Mouse (Mus musculus): ENCODE measurements around the gene Cd1d1. TPM values are rescaled to one million over a fixed set of nuclear protein-coding genes. Genes with fewer than 3 reads are reported as not detected.

Gene Cd1d1
- 1 to 10 TPM; 2.3 to 3.7 TPM for total RNA-seq (2021)
- polyA plus RNA-seq (2012; rRNA removed) = 6.8 and 12.5 TPM in 2 replicates
- long read RNA-seq, partial matches to known transcripts = 0 of 2 reads
- long read RNA-seq, other reads (novel, unspliced or antisense) = 0 of 2 reads

DNA sequence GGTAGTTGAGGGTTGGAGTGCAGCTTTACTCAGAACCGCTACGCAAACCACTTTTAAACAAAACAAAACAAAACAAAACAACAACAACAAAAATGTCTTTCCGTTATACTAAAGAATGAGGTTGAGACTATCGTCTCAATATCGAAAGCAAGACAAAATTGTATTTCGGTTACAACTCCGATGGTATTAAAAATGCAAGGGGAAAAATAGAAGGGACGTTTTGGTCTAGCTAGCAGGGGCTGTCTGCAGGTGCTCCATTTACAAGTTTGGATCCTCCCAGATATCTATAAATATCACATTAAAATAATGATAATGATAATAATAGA lies at the start of gene Cd1d1:
TSS of gene Cd1d1 (minus strand) at position 27 of the 326 bp plus-strand sequence.
- intact Hi-C loops (cut with DNase I) = no loop called here
- Histone ChIP-seq H3K27me3 (ENCODE audit: control insufficient read depth, insufficient read depth, low read length) (no peaks in the 10 kb centered on the region), H3K79me2 (replicated peaks; ENCODE audit: control insufficient read depth, insufficient read depth, low read length) (no peaks in the 10 kb centered on the region), H3K9ac (ENCODE audit: low read depth, low read length) (peak within 1 kb of the TSS; percentile 55), H3K27ac (peak within 1 kb of the TSS; percentile 52), H3K4me3 (peak within 1 kb of the TSS; percentile 57), H3K4me1 (ENCODE audit: control insufficient read depth, insufficient read depth, low read length) (no peaks in the 10 kb centered on the region), H3K36me3 (ENCODE audit: control insufficient read depth, insufficient read depth, low read length) (no peaks in the 10 kb centered on the region)
- no peak for DNase-seq
- TF ChIP-seq POLR2A (IDR thresholded peaks at IDR 0.05; ENCODE audit: insufficient read depth, low read depth, low read length) (no peak), EP300 (IDR thresholded peaks at IDR 0.05; ENCODE audit: insufficient read depth, low read depth, low read length) (no peak), CTCF (IDR thresholded peaks at IDR 0.05) (no peak)
- 2% methylated on average over 8 of the region's 8 CpGs for WGBS

DNA sequence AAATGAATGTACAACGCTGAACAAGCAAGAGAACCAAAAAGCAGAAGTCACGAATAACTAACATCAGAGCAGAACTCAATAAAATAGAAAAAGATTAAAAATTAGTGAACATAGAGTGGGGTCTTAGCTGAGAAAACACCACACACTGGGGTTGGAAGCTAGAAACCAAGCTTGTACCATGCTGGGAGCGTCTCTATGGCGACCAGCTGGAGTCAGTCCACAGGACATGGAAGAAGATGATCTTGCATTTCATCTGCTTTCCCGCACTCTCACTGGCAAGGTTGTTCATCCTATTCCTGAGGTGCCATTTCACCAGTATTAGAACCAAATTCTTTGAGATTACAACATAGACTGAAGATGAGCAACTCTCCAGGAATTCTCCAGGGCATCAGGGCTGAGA lies 48.6 kb upstream of the Cd1d1 start:
- 94% methylated on average over 5 of the region's 5 CpGs for WGBS

DNA sequence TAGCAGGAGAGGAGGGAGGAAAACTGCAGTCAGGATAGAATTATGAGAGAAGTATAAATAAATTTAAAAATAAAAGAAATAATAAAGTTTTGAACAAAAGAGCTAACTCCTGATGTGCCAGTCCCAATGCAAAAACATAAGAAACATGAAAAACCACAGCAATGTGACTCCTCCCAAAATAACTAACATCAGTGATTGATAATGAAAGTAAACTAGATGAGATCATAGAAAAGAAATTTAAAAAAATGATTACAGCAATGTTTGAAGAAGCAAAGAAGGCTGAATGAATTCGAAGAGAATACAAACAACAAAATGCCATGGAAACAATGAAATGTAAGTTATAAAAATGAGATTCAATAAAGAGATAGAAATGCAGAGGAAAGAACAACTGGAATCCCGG lies 42.5 kb upstream of the Cd1d1 start:
- WGBS = 74% methylated on average over 2 of the region's 2 CpGs
- Histone ChIP-seq H3K79me2 (replicated peaks; ENCODE audit: control insufficient read depth, insufficient read depth, low read length) (no peaks in the 10 kb centered on the region), H3K9ac (ENCODE audit: low read depth, low read length) (no peak overlapping the region), H3K4me3 (no peak overlapping the region), H3K27ac (no peak overlapping the region), H3K36me3 (ENCODE audit: control insufficient read depth, insufficient read depth, low read length) (no peaks in the 10 kb centered on the region), H3K27me3 (ENCODE audit: control insufficient read depth, insufficient read depth, low read length) (no peaks in the 10 kb centered on the region), H3K4me1 (ENCODE audit: control insufficient read depth, insufficient read depth, low read length) (no peaks in the 10 kb centered on the region)
- intact Hi-C loops (cut with DNase I) = no loop called here
- DNase-seq = no peak
- no peak for TF ChIP-seq EP300 (IDR thresholded peaks at IDR 0.05; ENCODE audit: insufficient read depth, low read depth, low read length)
- TF ChIP-seq CTCF (IDR thresholded peaks at IDR 0.05) = no peak
- no peak for TF ChIP-seq POLR2A (IDR thresholded peaks at IDR 0.05; ENCODE audit: insufficient read depth, low read depth, low read length)

More for the DNA sequence above, 48.6 kb upstream of the Cd1d1 start:
- Histone ChIP-seq H3K4me1 (ENCODE audit: control insufficient read depth, insufficient read depth, low read length) (no peaks in the 10 kb centered on the region), H3K79me2 (replicated peaks; ENCODE audit: control insufficient read depth, insufficient read depth, low read length) (no peaks in the 10 kb centered on the region), H3K36me3 (ENCODE audit: control insufficient read depth, insufficient read depth, low read length) (no peaks in the 10 kb centered on the region), H3K4me3 (no peak overlapping the region), H3K27me3 (ENCODE audit: control insufficient read depth, insufficient read depth, low read length) (no peaks in the 10 kb centered on the region), H3K27ac (no peak overlapping the region), H3K9ac (ENCODE audit: low read depth, low read length) (no peak overlapping the region)
- TF ChIP-seq EP300 (IDR thresholded peaks at IDR 0.05; ENCODE audit: insufficient read depth, low read depth, low read length) (no peak), POLR2A (IDR thresholded peaks at IDR 0.05; ENCODE audit: insufficient read depth, low read depth, low read length) (no peak), CTCF (IDR thresholded peaks at IDR 0.05) (no peak)
- no peak for DNase-seq
- intact Hi-C loops (cut with DNase I) = no loop called here

DNA sequence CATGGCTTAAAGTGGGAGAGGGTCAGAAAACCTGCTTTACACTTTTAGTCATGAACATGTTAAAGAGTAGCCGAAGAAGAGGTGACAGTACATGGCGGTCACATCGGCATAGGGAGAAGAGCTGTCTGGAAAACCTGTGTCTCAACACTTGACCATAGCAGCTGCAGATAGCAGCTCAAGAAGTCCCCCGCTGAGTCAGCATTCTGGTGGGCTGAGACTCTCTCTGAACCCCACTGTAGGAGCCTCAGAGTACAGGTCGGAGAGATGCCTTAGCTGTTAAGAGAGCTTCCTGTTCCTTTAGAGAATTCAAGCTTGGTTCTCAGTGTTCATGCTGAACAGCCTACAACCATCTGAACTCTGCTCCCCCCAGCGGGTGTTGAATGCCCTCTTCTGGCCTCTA lies 39.3 kb upstream of the Cd1d1 start:
- Histone ChIP-seq H3K4me1 (ENCODE audit: control insufficient read depth, insufficient read depth, low read length) (no peaks in the 10 kb centered on the region), H3K79me2 (replicated peaks; ENCODE audit: control insufficient read depth, insufficient read depth, low read length) (no peaks in the 10 kb centered on the region), H3K27ac (no peak overlapping the region), H3K36me3 (ENCODE audit: control insufficient read depth, insufficient read depth, low read length) (no peaks in the 10 kb centered on the region), H3K9ac (ENCODE audit: low read depth, low read length) (no peak overlapping the region), H3K4me3 (no peak overlapping the region), H3K27me3 (ENCODE audit: control insufficient read depth, insufficient read depth, low read length) (no peaks in the 10 kb centered on the region)
- DNase-seq = no peak
- 81% methylated on average over 6 of the region's 6 CpGs for WGBS
- TF ChIP-seq CTCF (IDR thresholded peaks at IDR 0.05) (no peak), EP300 (IDR thresholded peaks at IDR 0.05; ENCODE audit: insufficient read depth, low read depth, low read length) (no peak), POLR2A (IDR thresholded peaks at IDR 0.05; ENCODE audit: insufficient read depth, low read depth, low read length) (no peak)
- intact Hi-C loops (cut with DNase I) = no loop called here

DNA sequence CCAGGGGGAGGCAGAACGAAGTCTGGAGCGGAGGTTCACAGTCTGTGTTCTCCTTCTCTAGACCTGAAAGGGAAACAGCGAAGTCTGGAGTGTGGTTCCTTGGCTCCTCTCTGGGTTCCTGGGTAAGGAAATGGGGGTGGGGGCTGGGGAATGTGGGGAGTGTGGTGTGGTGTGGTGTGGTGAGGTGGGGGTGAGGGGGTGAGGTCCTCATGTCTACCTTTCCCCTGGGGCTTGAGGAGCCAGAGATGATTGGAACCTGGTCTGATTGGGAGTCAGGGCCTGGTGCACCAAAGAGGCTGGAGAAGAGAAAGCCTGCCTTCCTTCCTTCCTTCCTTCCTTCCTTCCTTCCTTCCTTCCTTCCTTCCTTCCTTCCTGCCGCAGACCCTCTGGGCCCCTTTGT lies 34.8 kb upstream of the Cd1d1 start:
- Histone ChIP-seq H3K79me2 (replicated peaks; ENCODE audit: control insufficient read depth, insufficient read depth, low read length) (no peaks in the 10 kb centered on the region), H3K27me3 (ENCODE audit: control insufficient read depth, insufficient read depth, low read length) (no peaks in the 10 kb centered on the region), H3K36me3 (ENCODE audit: control insufficient read depth, insufficient read depth, low read length) (no peaks in the 10 kb centered on the region), H3K27ac (no peak overlapping the region), H3K4me1 (ENCODE audit: control insufficient read depth, insufficient read depth, low read length) (no peaks in the 10 kb centered on the region), H3K9ac (ENCODE audit: low read depth, low read length) (no peak overlapping the region), H3K4me3 (no peak overlapping the region)
- WGBS = 84% methylated on average over 4 of the region's 4 CpGs
- DNase-seq = no peak
- TF ChIP-seq POLR2A (IDR thresholded peaks at IDR 0.05; ENCODE audit: insufficient read depth, low read depth, low read length) (no peak), EP300 (IDR thresholded peaks at IDR 0.05; ENCODE audit: insufficient read depth, low read depth, low read length) (no peak), CTCF (IDR thresholded peaks at IDR 0.05) (no peak)
- intact Hi-C loops (cut with DNase I) = loop anchor here (5.0 kb wide), 2 partner anchors 273 to 468 kb away; no protein-coding TSS in a partner anchor

DNA sequence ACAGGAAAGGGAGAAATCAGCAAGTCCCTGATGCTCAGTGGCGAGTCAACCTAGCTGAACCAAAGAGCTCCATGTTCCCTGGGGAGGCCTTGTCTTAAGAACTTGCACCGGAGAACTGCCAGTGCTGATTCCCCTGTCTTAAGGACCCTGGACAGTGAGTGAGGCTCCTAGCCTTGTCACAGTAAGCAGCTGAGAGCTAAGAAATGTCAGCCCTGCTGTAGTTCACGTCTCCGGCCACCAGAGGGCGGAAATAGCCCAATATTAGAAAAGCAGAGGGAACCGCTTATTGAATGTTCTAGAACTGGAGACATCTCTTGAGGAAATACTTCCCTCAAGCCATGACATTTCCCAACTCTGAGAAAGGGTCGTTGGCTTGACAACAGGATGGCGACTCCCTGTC lies 34.1 kb upstream of the Cd1d1 start:
- Histone ChIP-seq H3K79me2 (replicated peaks; ENCODE audit: control insufficient read depth, insufficient read depth, low read length) (no peaks in the 10 kb centered on the region), H3K27ac (no peak overlapping the region), H3K27me3 (ENCODE audit: control insufficient read depth, insufficient read depth, low read length) (no peaks in the 10 kb centered on the region), H3K36me3 (ENCODE audit: control insufficient read depth, insufficient read depth, low read length) (no peaks in the 10 kb centered on the region), H3K4me1 (ENCODE audit: control insufficient read depth, insufficient read depth, low read length) (no peaks in the 10 kb centered on the region), H3K9ac (ENCODE audit: low read depth, low read length) (no peak overlapping the region), H3K4me3 (no peak overlapping the region)
- DNase-seq = peak; percentile 62 to 84
- intact Hi-C loops (cut with DNase I) = loop anchor here (1.0 to 5.0 kb wide), 3 partner anchors 142 to 469 kb away; no protein-coding TSS in a partner anchor
- TF ChIP-seq POLR2A (IDR thresholded peaks at IDR 0.05; ENCODE audit: insufficient read depth, low read depth, low read length) = no peak
- TF ChIP-seq CTCF (IDR thresholded peaks at IDR 0.05) = peak; percentile 98
- 0 out of 2 replicates have a peak, but pooled peaks have one; percentile 38 for TF ChIP-seq EP300 (IDR thresholded peaks at IDR 0.05; ENCODE audit: insufficient read depth, low read depth, low read length)
- 12% methylated on average over 8 of the region's 8 CpGs for WGBS
